Mouse (Mus musculus) heart, postnatal 36 days (tissue): ENCODE results near the gene Mast3. TPM values are rescaled to one million over a fixed set of nuclear protein-coding genes. Genes with fewer than 3 reads are reported as not detected.

Experiments used
- DNase-seq, 2 experiments: peaks; one replicate each; pipeline ENCODE4 v3.0.0; 2021 to 2022
- intact Hi-C: fragments of 180-260 bp; cut with DNase I; formaldehyde crosslinking; loops from one replicate; pipeline ENCODE4 v1.15.1; 2025
- total RNA-seq, 2 experiments: library from RNA; stranded (reverse); gene quantifications; 2 replicates each; pipeline ENCODE4 v1.2.3; 2021

Mast3 gene
- total RNA-seq, 2 experiments from 2014 or later = 6.4 to 8.9 TPM

DNA sequence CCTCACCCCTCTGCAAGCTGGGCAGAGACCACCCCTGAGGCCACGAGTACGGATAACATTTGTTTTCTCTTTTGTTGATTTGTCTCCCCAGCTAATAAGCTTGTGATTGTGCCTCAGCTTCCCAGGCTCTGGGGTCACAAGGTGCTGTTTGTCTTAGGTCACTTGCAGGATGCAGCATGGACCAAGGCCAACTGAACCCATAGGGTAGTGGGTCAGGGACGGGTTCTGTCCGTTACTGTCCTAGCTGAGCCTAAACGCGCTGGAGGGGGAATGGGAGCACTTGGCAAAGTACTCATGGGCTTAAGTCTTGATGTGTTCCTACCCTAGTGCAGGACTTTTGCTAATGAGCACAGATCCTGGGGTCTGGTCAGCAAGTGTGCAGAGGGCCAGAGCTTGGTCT is 37.4 kb downstream of the Mast3 start:
- intact Hi-C loops = no loop called here
- no peak for DNase-seq

DNA sequence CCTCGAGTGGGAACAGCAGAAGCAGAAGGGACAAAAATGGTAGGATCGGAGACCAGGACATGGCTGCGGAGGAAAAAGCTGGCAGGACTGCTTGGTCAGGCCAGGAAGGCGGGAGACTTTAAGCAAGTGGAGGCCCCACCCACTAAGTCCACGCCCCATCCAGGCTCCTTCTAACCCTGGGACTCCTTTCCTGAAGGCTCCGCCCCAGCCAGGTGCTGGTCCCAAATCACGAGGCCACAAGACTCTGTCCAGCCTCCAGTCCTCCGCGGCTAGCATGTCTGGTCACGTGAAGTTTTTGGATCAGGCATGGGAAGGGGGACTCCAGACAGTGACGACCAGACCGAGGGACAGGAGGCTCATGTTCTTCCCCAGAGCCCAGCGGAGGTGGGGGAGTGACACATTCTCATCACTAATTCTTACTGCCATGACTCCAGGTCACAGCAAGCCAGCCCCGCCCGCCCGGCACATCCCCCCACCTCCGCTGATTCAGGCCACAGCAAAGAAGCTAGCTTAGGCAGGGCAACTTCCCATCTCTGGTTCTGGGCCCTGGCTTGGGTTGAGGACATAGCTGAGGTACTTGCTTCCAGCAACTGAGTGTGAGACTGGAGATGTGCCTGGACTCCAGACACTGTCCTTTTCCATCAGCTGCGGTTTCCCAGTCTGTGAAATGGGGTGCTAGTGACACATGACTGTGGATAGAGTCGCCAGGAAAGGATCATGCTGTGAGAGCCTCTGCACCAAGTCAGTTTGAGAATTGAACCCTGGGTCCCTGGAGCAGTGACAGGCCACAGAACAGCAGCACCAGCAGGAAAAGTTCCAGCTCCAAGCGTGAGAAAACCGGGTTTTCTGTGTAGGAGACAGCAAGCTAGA is 38.0 kb downstream of the Mast3 start:
- intact Hi-C loops = no loop called here
- DNase-seq = peak; percentile 66 to 71

DNA sequence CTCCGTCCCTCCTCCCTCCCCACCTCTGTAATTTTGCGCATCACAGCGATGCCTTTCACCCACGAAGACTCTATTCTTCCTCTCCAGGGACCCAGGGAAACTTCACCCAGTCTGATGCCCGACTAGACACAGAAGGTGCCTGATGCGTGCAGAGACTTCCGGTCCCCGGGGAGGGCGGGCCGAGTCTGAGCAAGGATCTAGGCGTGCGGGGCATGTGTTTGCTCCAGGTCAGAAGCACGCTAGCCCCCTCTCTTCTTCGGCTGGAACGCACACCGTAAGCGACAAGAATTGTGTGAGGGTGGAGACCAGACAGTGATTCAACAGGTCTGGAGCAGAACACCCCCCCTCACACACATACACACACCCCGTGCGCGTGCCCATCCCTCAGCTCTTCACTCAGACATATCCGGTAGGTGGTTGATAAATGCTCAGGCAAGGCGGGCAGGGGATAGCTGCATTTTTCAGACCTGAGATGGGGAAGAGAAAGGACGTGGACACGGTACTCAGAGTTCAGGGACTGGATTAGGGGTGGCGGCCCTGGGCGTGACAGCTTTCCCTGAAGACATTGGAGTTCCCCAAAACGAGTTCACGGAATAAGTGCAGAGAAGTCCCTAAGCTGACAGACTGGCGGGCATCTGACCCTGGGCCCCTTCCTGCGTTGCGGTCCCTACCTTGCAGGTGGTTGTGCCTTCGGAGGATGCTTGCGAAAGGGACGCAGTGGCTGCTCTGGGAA is 38.9 kb downstream of the Mast3 start:
- peak in 1 of 2 experiments; percentile 52 for DNase-seq
- intact Hi-C loops = no loop called here

DNA sequence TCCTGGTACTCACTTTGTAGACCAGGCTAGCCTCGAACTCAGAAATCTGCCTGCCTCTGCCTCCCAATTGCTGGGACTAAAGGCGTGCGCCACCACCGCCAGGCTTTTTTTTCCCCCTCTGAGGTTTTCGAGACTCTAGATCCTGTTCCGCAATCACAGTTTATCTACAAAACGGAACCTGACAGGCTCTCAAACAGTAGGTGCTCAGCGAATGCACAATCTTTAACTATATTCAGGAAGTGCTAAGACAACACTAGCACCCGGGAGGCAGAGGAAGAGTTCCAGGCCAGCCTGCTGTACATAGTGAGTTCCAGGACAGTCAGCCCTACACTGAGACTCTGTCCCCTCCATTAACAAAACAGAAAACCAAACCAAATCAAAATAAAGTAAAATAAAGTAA is 39.5 kb downstream of the Mast3 start:
- intact Hi-C loops = no loop called here
- DNase-seq = no peak

DNA sequence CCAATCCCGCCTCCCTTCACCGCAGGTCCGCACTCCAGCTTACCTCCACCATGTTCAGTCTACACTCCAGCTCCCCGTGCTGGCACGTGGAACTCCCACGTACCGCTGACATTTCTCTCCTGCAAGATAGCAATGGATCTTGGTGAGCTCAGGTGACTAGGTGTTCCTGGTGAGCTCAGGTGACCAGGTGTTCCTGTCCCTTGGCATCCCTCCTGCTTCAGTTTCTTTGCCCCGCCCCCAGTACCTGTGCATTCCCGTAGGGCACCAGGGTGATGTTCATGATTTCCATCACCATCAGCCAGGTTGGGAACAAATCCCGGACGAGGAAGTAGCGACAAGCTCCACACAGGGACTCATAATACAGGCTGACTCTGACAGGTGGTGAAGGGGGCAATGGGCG is 40.2 kb downstream of the Mast3 start:
- intact Hi-C loops = no loop called here
- DNase-seq = no peak

DNA sequence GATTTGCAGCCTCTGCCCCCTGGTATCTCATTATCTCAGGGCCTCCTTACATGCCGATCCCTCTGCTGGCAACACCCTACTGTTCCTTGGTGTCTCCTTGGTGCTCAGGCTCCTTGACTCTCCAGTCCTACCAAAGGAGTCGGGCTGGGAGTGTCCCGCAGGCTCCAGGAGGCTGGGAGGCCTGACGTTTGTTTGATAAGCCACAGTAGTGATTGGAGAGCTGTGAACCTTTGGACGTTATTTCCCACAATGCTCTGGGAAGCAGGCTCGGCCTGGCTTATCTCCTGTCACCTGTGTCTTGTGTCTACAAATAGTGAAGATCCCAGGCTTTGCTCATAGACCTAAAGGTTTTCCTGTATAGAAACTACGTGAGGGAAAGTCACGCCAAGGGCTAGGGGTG is 40.8 kb downstream of the Mast3 start:
- intact Hi-C loops = no loop called here
- DNase-seq = no peak

DNA sequence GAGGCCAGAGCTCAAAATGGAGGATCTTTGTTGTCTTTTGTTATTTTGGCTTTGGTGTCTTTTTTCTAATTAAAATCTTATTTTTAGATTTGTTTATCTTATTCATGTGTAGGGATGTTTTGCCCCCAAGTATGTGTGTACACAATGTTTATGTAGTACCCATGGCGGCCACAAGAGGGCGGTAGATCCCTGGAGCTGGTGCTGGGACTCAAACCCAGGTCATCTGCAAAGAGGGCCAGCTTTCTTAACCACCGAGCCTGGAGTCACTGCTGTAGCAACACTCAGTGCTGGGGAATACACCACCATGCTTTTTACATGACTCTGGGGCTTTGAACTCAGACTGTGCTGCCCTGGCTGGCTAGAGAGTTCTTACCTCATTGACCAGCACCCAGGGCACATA is 41.5 kb downstream of the Mast3 start:
- peak in 1 of 2 experiments; percentile 73 for DNase-seq
- intact Hi-C loops = no loop called here

DNA sequence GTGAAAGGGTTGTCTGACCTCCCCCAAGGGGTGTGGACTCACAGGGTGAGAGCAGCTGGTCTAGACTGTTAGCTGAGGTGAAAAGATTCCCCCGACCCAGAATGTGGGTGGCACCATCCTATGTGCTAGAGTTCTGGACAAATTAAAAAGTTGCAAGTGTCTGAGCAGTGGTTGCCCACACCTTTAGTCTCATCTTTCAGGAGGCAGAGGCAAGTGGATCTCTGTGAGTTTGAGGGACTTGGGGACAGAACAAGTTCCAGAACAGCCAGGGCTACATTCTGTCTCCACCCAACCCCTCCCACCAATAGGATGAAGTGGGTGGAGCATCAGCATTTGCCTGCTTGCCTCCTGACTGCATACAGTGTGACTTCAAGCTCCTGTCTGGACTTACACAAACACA is 42.7 kb downstream of the Mast3 start:
- intact Hi-C loops = no loop called here
- no peak for DNase-seq

DNA sequence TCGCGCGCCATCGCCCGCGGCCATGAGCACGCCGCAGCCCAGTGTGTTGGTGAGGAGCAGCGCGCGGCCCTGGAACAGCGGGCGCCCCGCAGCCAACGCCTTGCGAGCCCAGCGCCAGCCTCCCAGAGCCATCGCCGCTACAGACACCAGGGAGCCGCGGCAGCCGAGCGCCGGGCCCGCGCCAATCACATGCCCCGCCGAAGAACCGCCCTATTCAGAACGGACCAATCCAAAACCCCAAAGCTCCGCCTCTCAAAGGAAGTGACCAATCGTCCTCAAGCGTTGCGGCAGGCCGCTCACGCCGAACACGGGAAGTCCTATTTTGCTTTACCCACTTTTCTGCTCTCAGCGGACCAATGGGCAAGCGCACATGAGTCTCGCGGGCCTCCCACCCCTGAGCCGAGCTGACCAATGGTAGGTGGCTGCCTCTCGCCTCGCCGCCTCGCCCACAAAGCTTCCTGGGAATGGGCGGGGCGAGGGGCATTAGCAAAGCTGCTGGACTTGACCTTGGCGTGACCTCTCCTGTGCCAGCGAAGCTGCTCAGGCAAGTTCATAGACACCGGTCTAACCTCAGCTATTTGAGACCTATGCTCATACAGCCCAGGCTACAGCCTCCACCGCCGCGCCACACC is 44.0 kb downstream of the Mast3 start, which contains the start of gene Mpv17l2:
TSS of gene Mpv17l2 (minus strand) at position 172 of the 632 bp plus-strand sequence.
- intact Hi-C loops = no loop called here

DNA sequence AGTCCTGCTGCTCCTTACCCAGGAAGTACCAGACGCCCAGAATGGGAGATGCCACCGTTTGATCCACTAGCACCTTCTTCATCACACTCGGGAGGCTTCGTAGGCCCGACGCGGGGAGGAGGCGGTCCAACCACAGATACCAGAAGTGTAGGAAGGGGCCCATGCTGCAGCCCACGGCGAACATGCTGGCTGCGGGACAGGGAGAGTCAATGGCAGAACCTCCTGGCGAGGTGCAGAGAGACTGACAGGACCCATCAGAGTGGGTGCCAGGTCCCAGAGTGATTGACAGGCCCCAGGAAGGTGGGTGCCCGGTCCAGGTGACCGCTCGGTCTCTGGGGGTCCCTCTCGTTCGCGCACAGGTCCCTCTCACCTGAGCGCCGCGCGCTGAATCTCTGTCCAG is 44.5 kb downstream of the Mast3 start:
- intact Hi-C loops = no loop called here
- DNase-seq = no peak

More for the DNA sequence above, 44.0 kb downstream of the Mast3 start, which contains the start of gene Mpv17l2:
- peak; percentile 90 to 92 for DNase-seq

DNA sequence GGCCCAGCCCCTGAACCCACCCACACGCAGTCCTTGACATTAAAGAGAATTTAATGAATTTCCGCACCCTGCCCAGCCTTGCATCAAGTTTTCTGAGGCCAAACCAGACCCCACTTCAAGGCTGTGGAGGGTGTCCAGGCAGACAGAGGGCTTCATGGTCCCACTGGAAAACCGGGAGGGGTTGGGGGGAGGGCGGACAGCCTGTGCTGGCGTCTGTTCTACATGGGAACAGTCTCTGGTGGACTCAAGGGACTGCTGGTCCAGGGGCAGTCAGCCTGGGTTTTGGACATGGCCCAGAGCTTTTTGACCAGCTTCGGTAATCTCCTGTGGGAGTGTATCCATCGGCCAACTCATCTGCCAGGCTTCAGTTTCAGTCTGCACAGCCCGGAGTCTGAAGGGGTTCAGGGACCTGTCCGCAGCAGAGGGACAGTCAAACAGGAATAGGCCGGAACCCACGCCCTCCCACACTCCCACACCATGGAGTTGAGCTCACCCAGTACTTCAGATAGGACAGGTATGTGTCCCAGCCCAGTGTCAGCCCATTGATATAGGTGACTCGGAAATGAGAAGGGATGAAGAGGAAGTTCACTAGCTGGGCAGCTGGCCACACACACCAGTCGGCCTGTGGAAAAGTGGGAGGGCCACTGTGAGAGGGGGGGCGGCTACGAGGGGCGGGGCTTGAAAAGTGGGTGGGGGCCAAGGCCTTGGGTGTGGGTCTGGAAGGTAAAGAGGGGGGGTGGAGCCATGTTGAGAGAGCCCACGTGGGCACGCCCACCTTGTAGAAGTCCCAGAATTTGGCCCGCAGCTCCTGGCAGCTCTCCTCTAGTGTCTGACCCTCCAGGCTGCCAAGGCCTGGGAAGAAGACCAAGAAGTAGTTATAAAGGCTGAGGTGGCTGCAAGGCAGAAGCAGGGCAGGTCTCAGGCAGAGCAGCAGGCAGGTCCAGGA is 46.0 kb downstream of the Mast3 start:
- peak in 1 of 2 experiments; percentile 16 for DNase-seq
- intact Hi-C loops = no loop called here

DNA sequence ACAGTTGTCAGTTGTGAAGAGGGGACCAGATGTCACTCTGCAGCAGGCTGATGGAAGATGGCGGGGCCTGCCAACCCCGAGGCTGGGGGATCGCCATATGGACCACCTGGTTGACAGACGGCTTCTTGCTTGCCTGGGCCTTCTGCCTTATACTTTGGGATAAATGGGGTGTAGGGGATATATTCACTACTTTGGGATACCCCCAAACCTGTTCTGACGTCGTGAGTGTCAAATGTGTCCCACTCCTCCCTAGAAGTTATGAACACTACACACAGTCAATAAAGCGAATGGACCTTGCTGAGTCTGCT is 46.6 kb downstream of the Mast3 start:
- DNase-seq = peak in 1 of 2 experiments; percentile 1
- intact Hi-C loops = no loop called here

DNA sequence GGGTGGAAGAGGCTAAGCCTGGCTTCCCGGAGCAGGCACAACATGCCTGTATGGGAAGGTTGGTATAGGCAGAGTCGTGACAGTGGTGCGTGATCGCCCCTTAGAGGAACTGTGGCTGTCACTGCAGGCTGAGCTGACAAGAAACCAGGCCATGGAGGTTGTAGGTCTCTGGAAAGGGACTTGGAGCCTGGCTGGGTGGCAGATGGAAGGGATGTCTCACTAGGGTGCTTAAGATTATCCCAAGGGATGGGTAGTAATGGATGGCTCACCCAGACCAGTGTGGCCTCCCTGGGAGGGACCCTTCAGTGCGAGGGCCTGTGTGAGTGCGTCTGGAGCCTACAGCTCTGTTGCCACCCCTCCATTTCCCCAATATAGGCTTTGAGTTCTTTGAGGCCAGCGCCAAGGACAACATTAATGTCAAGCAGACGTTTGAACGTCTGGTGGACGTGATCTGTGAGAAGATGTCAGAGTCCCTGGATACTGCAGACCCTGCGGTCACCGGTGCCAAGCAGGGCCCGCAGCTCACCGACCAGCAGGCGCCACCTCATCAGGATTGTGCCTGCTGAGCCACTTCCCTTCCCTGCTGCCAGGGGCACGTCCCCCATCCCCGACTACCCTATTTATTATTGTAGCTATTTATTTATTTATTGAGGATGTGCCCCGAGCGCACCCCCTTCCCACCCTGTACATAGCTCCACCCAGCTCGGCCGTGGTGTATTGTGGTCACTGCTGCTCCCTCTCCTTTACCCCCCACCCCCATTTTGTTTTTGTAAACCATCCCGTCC is 47.1 kb downstream of the Mast3 start:
- intact Hi-C loops = no loop called here
- peak in 1 of 2 experiments; percentile 13 for DNase-seq

DNA sequence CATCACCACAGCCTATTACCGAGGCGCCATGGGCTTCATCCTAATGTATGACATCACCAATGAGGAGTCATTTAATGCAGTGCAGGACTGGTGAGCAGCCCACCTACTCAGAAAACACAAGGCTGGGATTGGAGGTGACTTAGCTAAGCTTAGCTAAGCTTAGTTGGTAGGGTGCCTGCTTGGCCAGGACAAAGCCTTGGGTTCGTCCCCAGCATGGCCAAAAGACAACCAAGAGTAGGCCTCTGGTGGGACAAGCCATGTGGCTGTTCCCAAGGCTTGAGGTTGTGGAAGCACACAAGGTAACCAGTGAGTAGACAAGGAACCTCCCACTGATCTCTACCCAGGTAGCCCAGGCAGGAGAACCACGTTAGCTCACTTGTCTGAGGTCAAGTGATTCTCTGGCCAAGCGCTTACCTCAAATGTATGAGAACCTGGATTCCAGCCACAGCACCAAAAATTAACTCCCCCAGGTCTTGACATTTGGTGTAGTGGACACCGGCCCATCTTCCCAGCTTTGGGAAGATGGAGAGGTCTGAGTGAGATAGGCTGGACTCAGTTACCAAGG is 48.3 kb downstream of the Mast3 start:
- DNase-seq = peak in 1 of 2 experiments; percentile 3
- intact Hi-C loops = no loop called here

DNA sequence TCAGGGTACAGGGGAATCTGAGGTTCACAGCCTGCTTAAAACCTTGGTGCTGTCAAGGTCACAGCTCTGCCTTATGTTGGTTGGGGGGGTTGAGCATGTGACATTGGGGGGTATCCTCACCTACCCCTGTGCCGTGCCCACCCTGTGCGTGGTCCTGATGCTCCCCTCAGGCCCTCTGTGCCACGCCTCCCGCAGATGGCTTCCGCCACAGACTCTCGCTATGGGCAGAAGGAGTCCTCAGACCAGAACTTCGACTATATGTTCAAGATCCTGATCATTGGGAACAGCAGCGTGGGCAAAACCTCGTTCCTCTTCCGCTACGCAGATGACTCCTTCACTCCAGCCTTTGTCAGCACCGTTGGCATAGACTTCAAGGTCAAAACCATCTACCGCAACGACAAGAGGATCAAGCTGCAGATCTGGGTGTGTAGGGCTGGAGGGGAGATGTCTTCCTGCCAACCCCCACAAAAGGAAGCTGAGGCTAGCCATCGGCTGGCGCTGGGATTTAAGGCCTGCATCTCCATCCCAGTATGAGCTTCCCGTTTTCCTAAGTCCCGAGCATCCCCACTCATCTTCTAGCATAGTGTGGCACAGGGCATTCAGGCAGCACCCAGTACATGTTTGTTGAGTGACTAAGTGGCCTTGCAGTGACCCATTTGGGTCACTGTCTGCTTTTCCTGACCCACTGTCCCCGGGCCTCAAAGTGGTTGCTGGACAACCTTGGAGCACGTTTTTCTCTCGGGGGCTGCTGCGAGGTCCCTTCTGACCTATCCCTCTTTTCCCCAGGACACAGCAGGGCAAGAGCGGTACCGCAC is 49.0 kb downstream of the Mast3 start:
- intact Hi-C loops = no loop called here
- peak in 1 of 2 experiments; percentile 6 for DNase-seq

DNA sequence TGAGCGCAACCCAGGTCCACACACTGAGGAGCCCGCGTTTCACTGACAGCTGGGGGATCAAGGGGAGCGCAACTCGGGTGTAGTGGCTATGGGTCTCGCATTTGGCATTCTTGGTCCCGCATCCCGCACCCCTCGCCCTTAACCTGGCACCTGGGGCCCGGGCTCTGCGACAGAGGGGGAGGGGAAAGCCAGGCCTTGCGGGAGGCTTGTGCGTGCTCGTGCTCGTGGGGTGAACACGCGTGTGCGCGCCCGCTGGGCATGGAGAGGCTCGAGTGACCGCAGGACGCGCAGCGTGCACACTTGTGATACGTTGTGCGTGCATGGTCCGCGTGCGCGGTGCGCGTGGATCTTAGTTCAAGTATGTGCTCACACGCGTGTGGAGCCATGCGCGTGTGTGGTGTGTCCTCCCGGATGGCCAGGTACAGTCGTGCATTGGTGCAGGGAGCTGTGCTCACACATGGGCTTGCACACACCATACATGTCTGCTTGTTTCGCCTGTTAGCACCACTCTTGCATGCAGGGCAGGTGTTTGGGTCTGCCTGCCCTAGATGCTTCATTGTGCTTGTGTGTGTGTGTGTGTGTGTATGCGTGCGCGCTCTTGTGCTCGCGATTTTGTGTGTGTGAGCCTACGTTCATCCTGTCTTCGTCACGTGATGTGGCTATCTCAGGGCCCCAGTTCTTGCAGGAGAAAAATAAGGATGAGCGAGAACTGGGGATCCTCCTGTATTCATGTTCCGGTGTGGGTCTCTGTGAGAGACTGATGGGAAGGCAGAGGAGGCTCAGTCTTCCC is 49.8 kb downstream of the Mast3 start:
- DNase-seq = peak in 1 of 2 experiments; percentile 47
- intact Hi-C loops = loop anchor here (5.0 kb wide), 2 partner anchors 83 to 143 kb away; partner anchors contain the start of gene Lsm4
